Mouse (Mus musculus) forebrain, embryonic 16.5 days (tissue): ENCODE measurements at regions not wholly inside any gene's neighbourhood (a gene's known extent, or its start where the extent isn't known, plus 50 kb on each side); places are given as distances from the start of the nearest gene placed in this dataset.

Experiments used
- ATAC-seq: fragments of 200-750 bp; cut with Nextera tagmentation; 2 replicates; pipeline ENCODE4 v1.8.0; 2017; ENCODE audit warnings: mild to moderate bottlenecking, moderate library complexity
- H3K27ac ChIP-seq: fragments of 300-500 bp; sonication (generic); 2 replicates; pipeline ENCODE4 v1.5.1; 2014; ENCODE audit warnings: low read length, control low read depth
- H3K27me3 ChIP-seq: fragments of 300-500 bp; sonication (generic); replicated peaks from 2 replicates; pipeline ENCODE4 v1.6.1; 2014; ENCODE audit warnings: low read length; ENCODE audit not compliant: control insufficient read depth, insufficient read depth
- H3K36me3 ChIP-seq: fragments of 300-500 bp; sonication (generic); 2 replicates; pipeline ENCODE4 v1.6.1; 2014; ENCODE audit not compliant: control insufficient read depth, insufficient read depth
- H3K4me1 ChIP-seq: fragments of 300-500 bp; sonication (generic); replicated peaks from 2 replicates; pipeline ENCODE4 v1.6.1; 2014; ENCODE audit warnings: low read length; ENCODE audit not compliant: control insufficient read depth, insufficient read depth
- H3K4me2 ChIP-seq: fragments of 300-500 bp; sonication (generic); 2 replicates; pipeline ENCODE4 v1.6.1; 2014; ENCODE audit warnings: mild to moderate bottlenecking, low read length, control low read depth
- H3K4me3 ChIP-seq: fragments of 300-500 bp; sonication (generic); replicated peaks from 2 replicates; pipeline ENCODE4 v1.5.1; 2014; ENCODE audit warnings: mild to moderate bottlenecking, low read length, control low read depth
- H3K9ac ChIP-seq: fragments of 300-500 bp; sonication (generic); replicated peaks from 2 replicates; pipeline ENCODE4 v1.6.1; 2014; ENCODE audit warnings: low read depth, low read length, control low read depth
- H3K9me3 ChIP-seq: fragments of 300-500 bp; sonication (generic); 2 replicates; pipeline ENCODE4 v1.6.1; 2016; ENCODE audit warnings: low read length; ENCODE audit not compliant: control insufficient read depth
- WGBS: fragments of 180-500 bp; shearing (Covaris S2); extraction: QIAGEN DNeasy Blood & Tissue Kit; methylation state at CpG from one replicate; pipeline ENCODE4 v1.1.7; 2014; 5-methylcytosine and 5-hydroxymethylcytosine counted together

GRCm38 (mm10) chr3:120037526-120037925, 253.3 kb upstream of the Ptbp2 start:
- no peaks in the 10 kb centered on the region for H3K27me3 ChIP-seq
- 91% methylated on average over 3 of the region's 3 CpGs for WGBS

GRCm38 (mm10) chr3:120019826-120020683, 235.8 kb upstream of the Ptbp2 start:
- H3K9ac ChIP-seq: no peak overlapping the region
- H3K36me3 ChIP-seq: no peaks in the 10 kb centered on the region
- WGBS: 39% methylated on average over 10 of the region's 10 CpGs
- H3K4me2 ChIP-seq: no peak overlapping the region
- no peak overlapping the region for H3K4me3 ChIP-seq
- H3K4me1 ChIP-seq: peaks cover 2% of the 10 kb centered on the region; the same call in 1 of the 2 replicates
- no peaks in the 10 kb centered on the region for H3K27me3 ChIP-seq
- no peak overlapping the region for H3K27ac ChIP-seq
- H3K9me3 ChIP-seq: no peaks in the 10 kb centered on the region
- ATAC-seq: peak; percentile 88

More at GRCm38 (mm10) chr3:120037526-120037925, 253.3 kb upstream of the Ptbp2 start:
- no peak for ATAC-seq
- Histone ChIP-seq H3K9me3 (no peaks in the 10 kb centered on the region), H3K4me2 (no peak overlapping the region), H3K27ac (no peak overlapping the region), H3K9ac (no peak overlapping the region), H3K4me3 (no peak overlapping the region), H3K36me3 (no peaks in the 10 kb centered on the region), H3K4me1 (no peaks in the 10 kb centered on the region)

DNA sequence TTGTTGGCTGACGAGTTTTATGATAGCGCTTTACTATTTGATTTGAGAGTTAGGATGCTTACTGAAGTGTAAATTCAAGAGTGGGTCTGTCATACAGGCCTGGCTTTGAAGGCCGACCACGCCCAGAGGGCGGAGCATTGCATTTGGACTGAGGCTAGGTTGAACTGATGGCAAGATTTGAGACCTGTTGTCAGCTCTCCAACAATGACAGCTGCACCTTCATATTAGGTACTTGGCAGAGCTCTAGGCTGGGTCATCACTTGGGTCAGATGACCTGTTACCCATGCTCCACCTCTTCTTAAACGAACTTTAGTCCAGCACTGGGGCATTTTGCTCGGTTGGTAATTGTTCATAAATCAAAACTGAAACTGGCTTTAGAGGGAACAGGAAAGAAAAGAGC, 231.1 kb upstream of the Ptbp2 start:
- Histone ChIP-seq H3K4me2 (no peak overlapping the region), H3K27me3 (no peaks in the 10 kb centered on the region), H3K9ac (no peak overlapping the region), H3K27ac (no peak overlapping the region), H3K4me3 (no peak overlapping the region), H3K4me1 (peaks cover 6% of the 10 kb centered on the region; the same call in 1 of the 2 replicates), H3K9me3 (no peaks in the 10 kb centered on the region), H3K36me3 (no peaks in the 10 kb centered on the region)
- WGBS: 92% methylated on average over 7 of the region's 7 CpGs
- ATAC-seq: no peak

DNA sequence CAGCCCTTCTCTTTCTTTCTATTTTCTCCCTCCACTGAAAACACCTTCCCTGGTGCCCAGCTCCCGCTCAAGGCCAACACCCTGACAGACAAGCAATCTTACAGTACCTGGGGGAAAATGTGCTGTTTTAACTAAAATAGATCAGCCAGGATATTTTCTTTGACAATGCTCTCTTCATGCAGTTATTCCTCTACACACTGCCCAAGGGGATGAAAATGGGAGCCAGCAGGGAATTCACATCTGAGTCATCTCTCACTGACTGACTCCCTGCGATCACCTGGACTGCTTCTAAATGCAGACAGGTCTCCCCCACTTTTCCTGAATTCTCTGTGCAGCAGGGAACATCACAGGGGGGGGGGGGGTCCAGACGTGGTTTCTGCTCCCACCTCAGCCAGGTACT, 227.6 kb upstream of the Ptbp2 start:
- H3K4me1 ChIP-seq: peaks cover 4% of the 10 kb centered on the region; the same call in 1 of the 2 replicates
- ATAC-seq: no peak
- no peaks in the 10 kb centered on the region for H3K27me3 ChIP-seq
- no peak overlapping the region; the same call in 1 of the 2 replicates for H3K4me2 ChIP-seq
- H3K4me3 ChIP-seq: no peak overlapping the region
- no peaks in the 10 kb centered on the region for H3K9me3 ChIP-seq
- WGBS: 28% methylated on average over 3 of the region's 3 CpGs
- H3K9ac ChIP-seq: peak overlapping the region; percentile 3; the same call in 1 of the 2 replicates
- H3K36me3 ChIP-seq: no peaks in the 10 kb centered on the region
- H3K27ac ChIP-seq: no peak overlapping the region

- Histone ChIP-seq H3K4me1 (peaks cover 4% of the 10 kb centered on the region; the same call in 1 of the 2 replicates), H3K9ac (no peak overlapping the region), H3K27ac (no peak overlapping the region), H3K4me2 (no peak overlapping the region), H3K36me3 (no peaks in the 10 kb centered on the region), H3K27me3 (no peaks in the 10 kb centered on the region), H3K4me3 (no peak overlapping the region), H3K9me3 (no peaks in the 10 kb centered on the region)
- no peak for ATAC-seq
- 91% methylated on average over 3 of the region's 3 CpGs for WGBS
Measured at GRCm38 (mm10) chr3:120008110-120008509, 223.8 kb upstream of the Ptbp2 start.

DNA sequence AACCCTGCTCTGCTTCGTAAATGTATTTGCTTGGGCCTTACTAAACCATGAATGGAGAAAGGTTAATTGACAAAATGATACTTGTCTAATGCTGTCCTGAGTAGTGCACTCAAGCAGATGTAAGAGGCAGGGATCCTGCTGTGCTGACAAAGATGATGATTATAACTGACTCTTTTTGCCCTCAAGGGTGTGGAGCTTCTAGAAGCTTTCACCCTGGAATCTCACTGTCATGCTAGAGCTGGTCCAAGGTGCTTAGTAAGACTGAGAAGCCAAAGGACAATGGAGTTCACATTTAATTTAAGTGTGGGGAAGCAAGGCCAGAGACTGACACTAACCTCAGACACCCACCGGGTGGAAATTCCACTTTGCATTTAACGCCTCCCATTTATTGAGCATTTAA, 220.3 kb upstream of the Ptbp2 start:
- Histone ChIP-seq H3K4me3 (no peak overlapping the region), H3K4me1 (no peaks in the 10 kb centered on the region), H3K36me3 (no peaks in the 10 kb centered on the region), H3K27me3 (no peaks in the 10 kb centered on the region), H3K9me3 (no peaks in the 10 kb centered on the region), H3K4me2 (no peak overlapping the region), H3K27ac (no peak overlapping the region), H3K9ac (no peak overlapping the region)
- 86% methylated on average over 3 of the region's 3 CpGs for WGBS
- ATAC-seq: no peak

GRCm38 (mm10) chr3:120000281-120000680, 216.0 kb upstream of the Ptbp2 start:
- no peak overlapping the region for H3K9ac ChIP-seq
- H3K27me3 ChIP-seq: no peaks in the 10 kb centered on the region
- no peak overlapping the region for H3K4me2 ChIP-seq
- no peaks in the 10 kb centered on the region for H3K9me3 ChIP-seq
- H3K27ac ChIP-seq: no peak overlapping the region
- 83% methylated on average over 5 of the region's 5 CpGs for WGBS
- peaks cover 7% of the 10 kb centered on the region for H3K4me1 ChIP-seq
- ATAC-seq: no peak
- H3K4me3 ChIP-seq: no peak overlapping the region
- H3K36me3 ChIP-seq: no peaks in the 10 kb centered on the region

- H3K27me3 ChIP-seq: no peaks in the 10 kb centered on the region
- no peak overlapping the region for H3K9ac ChIP-seq
- no peak overlapping the region for H3K4me2 ChIP-seq
- no peak overlapping the region for H3K4me3 ChIP-seq
- peaks cover 7% of the 10 kb centered on the region for H3K4me1 ChIP-seq
- WGBS: 51% methylated on average over 9 of the region's 9 CpGs
- H3K27ac ChIP-seq: no peak overlapping the region
- no peak for ATAC-seq
- no peaks in the 10 kb centered on the region for H3K36me3 ChIP-seq
- no peaks in the 10 kb centered on the region for H3K9me3 ChIP-seq
Measured at GRCm38 (mm10) chr3:119996258-119996988, 212.2 kb upstream of the Ptbp2 start.

- Histone ChIP-seq H3K36me3 (no peaks in the 10 kb centered on the region), H3K9me3 (no peaks in the 10 kb centered on the region), H3K9ac (no peak overlapping the region), H3K4me2 (no peak overlapping the region), H3K27ac (no peak overlapping the region), H3K4me3 (no peak overlapping the region), H3K4me1 (peaks cover 7% of the 10 kb centered on the region), H3K27me3 (no peaks in the 10 kb centered on the region)
- ATAC-seq: peak; percentile 87
- WGBS: 28% methylated on average over 4 of the region's 4 CpGs
Measured at GRCm38 (mm10) chr3:119995781-119996180, 211.5 kb upstream of the Ptbp2 start.
